Mouse (Mus musculus) myocyte (in vitro differentiated cells): ENCODE measurements at regions not wholly inside any gene's neighbourhood (a gene's known extent, or its start where the extent isn't known, plus 50 kb on each side); places are given as distances from the start of the nearest gene placed in this dataset.

Source experiments
- CEBPB ChIP-seq: IDR thresholded peaks from 2 replicates; pipeline ENCODE4 v1.6.1; 2011; ENCODE audit warnings: mild to moderate bottlenecking, moderate library complexity; ENCODE audit not compliant: poor library complexity, insufficient read depth, severe bottlenecking
- E2F4 ChIP-seq: IDR thresholded peaks from one replicate; pipeline ENCODE4 v1.6.1; 2011; ENCODE audit warnings: mild to moderate bottlenecking, control low read depth, moderate library complexity; ENCODE audit not compliant: insufficient read depth
- MAX ChIP-seq: IDR thresholded peaks from one replicate; pipeline ENCODE4 v1.6.1; 2011; ENCODE audit warnings: low read depth, mild to moderate bottlenecking, control low read depth
- MYOD1 ChIP-seq, 3 experiments: IDR thresholded peaks; one replicate each; pipeline ENCODE4 v1.6.1; 2011; ENCODE audit warnings: control low read depth in 2 of 3, low read depth in 2 of 3, mild to moderate bottlenecking in 2 of 3, moderate library complexity in 1 of 3; ENCODE audit not compliant: insufficient read length in 2 of 3, control insufficient read depth in 1 of 3
- MYOG ChIP-seq, 3 experiments: IDR thresholded peaks; one replicate each; pipeline ENCODE4 v1.6.1; 2011; ENCODE audit warnings: control low read depth in 2 of 3, low read depth in 2 of 3, mild to moderate bottlenecking in 2 of 3; ENCODE audit not compliant: insufficient read length in 2 of 3, control insufficient read depth in 1 of 3, insufficient read depth in 1 of 3
- POLR2A ChIP-seq: IDR thresholded peaks from one replicate; pipeline ENCODE4 v1.6.1; 2011; ENCODE audit warnings: low read depth, mild to moderate bottlenecking, control low read depth, moderate library complexity; ENCODE audit not compliant: insufficient read length
- POLR2AphosphoS2 ChIP-seq: IDR thresholded peaks from one replicate; pipeline ENCODE4 v1.6.1; 2011; ENCODE audit warnings: low read depth, control low read depth; ENCODE audit not compliant: insufficient read length
- REST ChIP-seq: IDR thresholded peaks from one replicate; pipeline ENCODE4 v1.6.1; 2011; ENCODE audit warnings: mild to moderate bottlenecking, control low read depth, moderate library complexity; ENCODE audit not compliant: insufficient read depth, insufficient read length
- SRF ChIP-seq: IDR thresholded peaks from one replicate; pipeline ENCODE4 v1.6.1; 2011; ENCODE audit warnings: low read depth; ENCODE audit not compliant: control insufficient read depth, insufficient read length
- TCF12 ChIP-seq: IDR thresholded peaks from one replicate; pipeline ENCODE4 v1.6.1; 2011; ENCODE audit warnings: mild to moderate bottlenecking, control low read depth; ENCODE audit not compliant: poor library complexity, insufficient read depth, severe bottlenecking
- TCF3 ChIP-seq: IDR thresholded peaks from one replicate; pipeline ENCODE4 v1.6.1; 2011; ENCODE audit warnings: low read depth, control low read depth; ENCODE audit not compliant: insufficient read length
- USF1 ChIP-seq: IDR thresholded peaks from one replicate; pipeline ENCODE4 v1.6.1; 2011; ENCODE audit warnings: low read depth, mild to moderate bottlenecking, control low read depth, moderate library complexity

DNA sequence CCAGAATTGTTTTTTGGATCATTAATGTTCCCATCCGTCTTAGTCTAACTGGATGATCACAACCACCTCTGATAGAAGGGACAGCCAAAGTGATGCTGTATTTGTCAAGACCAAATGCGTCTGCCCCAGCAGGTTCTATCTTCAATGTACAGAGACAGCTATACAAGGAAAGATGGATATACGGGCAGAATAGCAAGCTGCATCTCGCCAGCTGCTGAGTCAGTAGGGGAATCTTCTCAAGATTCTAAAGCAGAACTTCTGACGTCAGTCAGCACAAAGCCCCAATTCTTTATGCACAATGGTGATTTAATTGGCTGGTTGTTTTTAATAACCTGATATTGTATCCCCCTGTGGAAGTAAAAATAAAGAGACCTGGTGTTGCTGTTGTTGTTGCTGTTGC lies 209.4 kb downstream of the Dhx15 start:
- no peak for TF ChIP-seq POLR2A
- TF ChIP-seq MAX, result no peak
- no peak for TF ChIP-seq POLR2AphosphoS2
- no peak for TF ChIP-seq E2F4
- no peak for TF ChIP-seq TCF12
- TF ChIP-seq MYOG (IDR thresholded peaks at IDR 0.05; ENCODE audit: control insufficient read depth in 1 of 3, insufficient read depth in 1 of 3, insufficient read length in 2 of 3, low read depth in 2 of 3), result no peak
- no peak for TF ChIP-seq TCF3
- TF ChIP-seq SRF, result no peak
- TF ChIP-seq MYOD1 (IDR thresholded peaks at IDR 0.05; ENCODE audit: control insufficient read depth in 1 of 3, insufficient read length in 2 of 3, low read depth in 2 of 3), result no peak
- TF ChIP-seq USF1, result no peak
- TF ChIP-seq CEBPB, result no peak
- no peak for TF ChIP-seq REST
